Mouse (Mus musculus) kidney, postnatal 25 days (tissue): ENCODE measurements around the gene Tfdp1.
A peak's percentile ranks its signal among the peaks of the same experiment; 100 is the strongest.

ENCODE experiments used
- DNase-seq, 2 experiments: peaks; one replicate each; pipeline ENCODE4 v3.0.0; 2021; ENCODE audit warnings: mixed read lengths in 2 of 2

The Tfdp1 gene

GRCm38 (mm10) chr8:13427351-13427750 lies 88.8 kb downstream of the Tfdp1 start:
- peak in 1 of 2 experiments; percentile 34 for DNase-seq
